Comparison of ENCODE assay signal across 15 mouse cellular contexts in genomic region chr13:69587849-69588248, GRCm38 (mm10).
"Had no signal": no experiment of that assay in that cellular context is flagged by ENCODE, and none has a peak within 500 bp of the region (broad histone marks: within the 10 kb centered on the region; RNA-seq: fewer than 3 reads in every experiment).

No protein-coding gene starts in this region.

- H3K27ac ChIP-seq: neural tube, embryonic 15.5 days; stomach, embryonic 15.5 days; stomach, postnatal 0 days had no signal

- H3K4me1 ChIP-seq: neural tube, embryonic 15.5 days; stomach, embryonic 15.5 days had no signal

- DNase-seq: retina, postnatal 1 day; right cerebral cortex, adult 18-20 months; right cerebral cortex, postnatal 14 days; right cerebral cortex, postnatal 25 days; right cerebral cortex, postnatal 4 days; spleen, adult 18-20 months; thymus, adult 18-20 months; thymus, adult 2 months; thymus, postnatal 14 days; thymus, postnatal 25 days; thymus, postnatal 36 days; thymus, postnatal 4 days had no signal

- H3K4me2 ChIP-seq: neural tube, embryonic 15.5 days; stomach, embryonic 15.5 days had no signal

- H3K9ac ChIP-seq: neural tube, embryonic 15.5 days; stomach, embryonic 15.5 days had no signal

- H3K4me3 ChIP-seq: neural tube, embryonic 15.5 days; stomach, embryonic 15.5 days had no signal

- H3K36me3 ChIP-seq: neural tube, embryonic 15.5 days; stomach, embryonic 15.5 days had no signal

- H3K9me3 ChIP-seq: neural tube, embryonic 15.5 days; stomach, embryonic 15.5 days had no signal

- H3K27me3 ChIP-seq: neural tube, embryonic 15.5 days; stomach, embryonic 15.5 days had no signal
